ENCODE assay signal across 15 mouse cellular contexts in genomic region chr14:74798063-74798890, GRCm38 (mm10).
DNase-seq lines count a peak whose midpoint lies in the region; ATAC-seq and TF ChIP-seq lines count a peak whose summit lies in the region.
"Had no signal": no experiment of that assay in that cellular context is flagged by ENCODE, and none has a peak within 500 bp of the region (broad histone marks: within the 10 kb centered on the region; RNA-seq: fewer than 3 reads in every experiment).

No protein-coding gene starts in this region.

- ATAC-seq in forebrain, embryonic 12.5 days (ENCODE audit: low FRiP score): peak; percentile 90
- ATAC-seq in forebrain, embryonic 16.5 days: peak; percentile 86
- ATAC-seq in limb, embryonic 13.5 days (ENCODE audit: low FRiP score, low read depth): peak; percentile 36; the same call in 1 of the 2 replicates
- peak; percentile 89 for ATAC-seq in midbrain, postnatal 0 days (ENCODE audit: low FRiP score)
- ATAC-seq: activated CD4-positive, CD25-positive, alpha-beta regulatory T cell, adult 4 months had no signal

- H3K4me2 ChIP-seq in forebrain, embryonic 12.5 days: no peak overlapping the region
- no peak overlapping the region for H3K4me2 ChIP-seq in forebrain, embryonic 16.5 days (ENCODE audit: low read length)
- H3K4me2 ChIP-seq in limb, embryonic 13.5 days (replicated peaks): no peak overlapping the region
- H3K4me2 ChIP-seq in midbrain, postnatal 0 days (ENCODE audit: low read depth, low read length, poor library complexity, severe bottlenecking): no peak overlapping the region
- H3K4me2 ChIP-seq: embryonic facial prominence, embryonic 12.5 days; limb, embryonic 15.5 days had no signal

- H3K9me3 ChIP-seq in forebrain, embryonic 12.5 days: peaks cover 4% of the 10 kb centered on the region; the same call in 1 of the 2 replicates
- H3K9me3 ChIP-seq in forebrain, embryonic 16.5 days (ENCODE audit: control insufficient read depth, low read length): no peaks in the 10 kb centered on the region
- peaks cover 10% of the 10 kb centered on the region; the same call in 1 of the 2 replicates for H3K9me3 ChIP-seq in limb, embryonic 13.5 days
- no peaks in the 10 kb centered on the region for H3K9me3 ChIP-seq in midbrain, postnatal 0 days (ENCODE audit: low read length)

- H3K27ac ChIP-seq in forebrain, embryonic 12.5 days: peak overlapping the region; percentile 61
- no peak overlapping the region; the same call in 1 of the 2 replicates for H3K27ac ChIP-seq in forebrain, embryonic 16.5 days (ENCODE audit: low read length)
- H3K27ac ChIP-seq in limb, embryonic 13.5 days: no peak overlapping the region; the same call in 1 of the 2 replicates
- peak overlapping the region; percentile 69 for H3K27ac ChIP-seq in midbrain, postnatal 0 days (ENCODE audit: low read depth, low read length)
- H3K27ac ChIP-seq: embryonic facial prominence, embryonic 12.5 days; left cerebral cortex, adult 2 months; limb, embryonic 15.5 days had no signal

- no peaks in the 10 kb centered on the region for H3K27me3 ChIP-seq in forebrain, embryonic 12.5 days
- no peaks in the 10 kb centered on the region for H3K27me3 ChIP-seq in forebrain, embryonic 16.5 days (replicated peaks; ENCODE audit: control insufficient read depth, insufficient read depth, low read length)
- no peaks in the 10 kb centered on the region for H3K27me3 ChIP-seq in limb, embryonic 13.5 days
- H3K27me3 ChIP-seq in midbrain, postnatal 0 days (ENCODE audit: insufficient read depth, low read length): no peaks in the 10 kb centered on the region
- H3K27me3 ChIP-seq: embryonic facial prominence, embryonic 12.5 days; limb, embryonic 15.5 days had no signal

- WGBS in forebrain, embryonic 12.5 days: 59% methylated on average over 16 of the region's 16 CpGs
- WGBS in forebrain, embryonic 16.5 days: 46% methylated on average over 16 of the region's 16 CpGs
- WGBS in limb, embryonic 13.5 days: 69% methylated on average over 16 of the region's 16 CpGs
- WGBS in midbrain, postnatal 0 days: 36% methylated on average over 16 of the region's 16 CpGs

- DNase-seq in midbrain, postnatal 0 days (ENCODE audit: low spot score): peak; percentile 77
- DNase-seq in right cerebral cortex, postnatal 36 days (ENCODE audit: low spot score in 2 of 2): no peak
- no peak for DNase-seq in ovary, postnatal 36 days (ENCODE audit: low spot score)
- DNase-seq in gastrocnemius, postnatal 25 days: no peak
- DNase-seq: cerebellum, postnatal 25 days; gastrocnemius, postnatal 36 days; kidney, adult 9 months; thymus, postnatal 14 days had no signal

- peak; percentile 13 for TF ChIP-seq CTCF in midbrain, postnatal 0 days (IDR thresholded peaks at IDR 0.05)

- no peak overlapping the region for H3K4me3 ChIP-seq in forebrain, embryonic 12.5 days (replicated peaks)
- H3K4me3 ChIP-seq in forebrain, embryonic 16.5 days (replicated peaks; ENCODE audit: low read length): no peak overlapping the region
- no peak overlapping the region for H3K4me3 ChIP-seq in limb, embryonic 13.5 days
- H3K4me3 ChIP-seq in midbrain, postnatal 0 days (ENCODE audit: low read depth, low read length): no peak overlapping the region
- H3K4me3 ChIP-seq: embryonic facial prominence, embryonic 12.5 days; left cerebral cortex, adult 2 months; limb, embryonic 15.5 days had no signal

- no peak overlapping the region for H3K9ac ChIP-seq in forebrain, embryonic 12.5 days
- no peak overlapping the region for H3K9ac ChIP-seq in forebrain, embryonic 16.5 days (replicated peaks; ENCODE audit: low read depth, low read length)
- H3K9ac ChIP-seq in limb, embryonic 13.5 days: no peak overlapping the region
- H3K9ac ChIP-seq in midbrain, postnatal 0 days (replicated peaks; ENCODE audit: low read length, poor library complexity, severe bottlenecking): no peak overlapping the region
- H3K9ac ChIP-seq: embryonic facial prominence, embryonic 12.5 days; limb, embryonic 15.5 days had no signal

- peaks cover 11% of the 10 kb centered on the region for H3K4me1 ChIP-seq in forebrain, embryonic 12.5 days
- H3K4me1 ChIP-seq in forebrain, embryonic 16.5 days (replicated peaks; ENCODE audit: control insufficient read depth, insufficient read depth, low read length): peaks cover 11% of the 10 kb centered on the region
- peaks cover 17% of the 10 kb centered on the region for H3K4me1 ChIP-seq in limb, embryonic 13.5 days
- peaks cover 14% of the 10 kb centered on the region for H3K4me1 ChIP-seq in midbrain, postnatal 0 days (ENCODE audit: insufficient read depth, low read length)
- H3K4me1 ChIP-seq: embryonic facial prominence, embryonic 12.5 days; limb, embryonic 15.5 days had no signal

- H3K36me3 ChIP-seq in forebrain, embryonic 12.5 days (replicated peaks): no peaks in the 10 kb centered on the region
- H3K36me3 ChIP-seq in forebrain, embryonic 16.5 days (ENCODE audit: control insufficient read depth, insufficient read depth): 0 out of 2 replicates have a peak, but pooled peaks cover 4% of the 10 kb centered on the region
- H3K36me3 ChIP-seq in limb, embryonic 13.5 days: peaks cover 47% of the 10 kb centered on the region
- H3K36me3 ChIP-seq in midbrain, postnatal 0 days (ENCODE audit: insufficient read depth, low read length): peaks cover 12% of the 10 kb centered on the region

Comparison
In these comparisons a context has a peak if more than half of its experiments do, and no peak if none do; other contexts are left out.
1. H3K27ac ChIP-seq: peak in forebrain, embryonic 12.5 days (single experiment) and midbrain, postnatal 0 days (single experiment); none in forebrain, embryonic 16.5 days (single experiment) and limb, embryonic 13.5 days (single experiment).
2. ATAC-seq: peak in every context shown above with its lines; median percentile 90 in forebrain, embryonic 12.5 days; 89 in midbrain, postnatal 0 days; 86 in forebrain, embryonic 16.5 days; 36 in limb, embryonic 13.5 days.